8 mouse cellular contexts compared by ENCODE assay signal in genomic region chr2:26594022-26594346, GRCm38 (mm10). TPM values are rescaled to one million over a fixed set of nuclear protein-coding genes. Genes with fewer than 3 reads are reported as not detected.
A peak's percentile ranks its signal among the peaks of the same experiment; 100 is the strongest.
DNase-seq lines count a peak whose midpoint lies in the region; ATAC-seq and TF ChIP-seq lines count a peak whose summit lies in the region.

No protein-coding gene starts in this region.

- no peaks in the 10 kb centered on the region for H3K27me3 ChIP-seq in embryonic facial prominence, embryonic 14.5 days (replicated peaks; ENCODE audit: control insufficient read depth, insufficient read depth, low read length)
- H3K27me3 ChIP-seq in kidney, postnatal 0 days (ENCODE audit: insufficient read depth, low read length), result no peaks in the 10 kb centered on the region

- H3K9ac ChIP-seq in embryonic facial prominence, embryonic 14.5 days (ENCODE audit: low read depth, low read length), result no peak overlapping the region
- H3K9ac ChIP-seq in kidney, postnatal 0 days (ENCODE audit: low read depth, low read length), result no peak overlapping the region

- H3K27ac ChIP-seq in left cerebral cortex, adult 2 months, result no peak overlapping the region
- no peak overlapping the region for H3K27ac ChIP-seq in embryonic facial prominence, embryonic 14.5 days (replicated peaks; ENCODE audit: low read depth, low read length)
- H3K27ac ChIP-seq in kidney, postnatal 0 days, result no peak overlapping the region

- DNase-seq in left cerebral cortex, adult 2 months (ENCODE audit: extremely low spot score in 1 of 2, low spot score in 2 of 2), result peak; percentile 38 to 40
- no peak for DNase-seq in left cerebral cortex, adult 11 months (ENCODE audit: low spot score)
- DNase-seq in Muller cell, postnatal 12 days (ENCODE audit: inconsistent ontology term), result peak; percentile 61
- no peak for DNase-seq in embryonic facial prominence, embryonic 14.5 days (ENCODE audit: low spot score)
- peak; percentile 62 for DNase-seq in kidney, postnatal 0 days (ENCODE audit: low spot score)
- DNase-seq in frontal cortex, postnatal 14 days (ENCODE audit: low spot score in 2 of 2), result no peak
- no peak for DNase-seq in urinary bladder, adult 2 months (ENCODE audit: low spot score)

- H3K4me2 ChIP-seq in embryonic facial prominence, embryonic 14.5 days (ENCODE audit: low read depth, low read length), result no peak overlapping the region
- H3K4me2 ChIP-seq in kidney, postnatal 0 days (ENCODE audit: low read length), result no peak overlapping the region

- no peak overlapping the region for H3K4me3 ChIP-seq in left cerebral cortex, adult 2 months
- no peak overlapping the region for H3K4me3 ChIP-seq in embryonic facial prominence, embryonic 14.5 days (ENCODE audit: low read depth, low read length)
- no peak overlapping the region for H3K4me3 ChIP-seq in kidney, postnatal 0 days (replicated peaks; ENCODE audit: low read depth, low read length)

- peak; percentile 59 for TF ChIP-seq CTCF in left cerebral cortex, adult 2 months (IDR thresholded peaks at IDR 0.05)
- peak; percentile 62 for TF ChIP-seq CTCF in kidney, postnatal 0 days (IDR thresholded peaks at IDR 0.05; ENCODE audit: low read depth)

- intact Hi-C loops in left cerebral cortex, adult 2 months (cut with DNase I), result no loop called here

- no peaks in the 10 kb centered on the region for H3K9me3 ChIP-seq in embryonic facial prominence, embryonic 14.5 days (ENCODE audit: control insufficient read depth, low read length)
- H3K9me3 ChIP-seq in kidney, postnatal 0 days (replicated peaks; ENCODE audit: low read length), result no peaks in the 10 kb centered on the region

- peaks cover 17% of the 10 kb centered on the region; the same call in 1 of the 2 replicates for H3K36me3 ChIP-seq in embryonic facial prominence, embryonic 14.5 days (ENCODE audit: control insufficient read depth, insufficient read depth, low read length)
- peaks cover 24% of the 10 kb centered on the region for H3K36me3 ChIP-seq in kidney, postnatal 0 days (ENCODE audit: insufficient read depth, low read length)

- H3K4me1 ChIP-seq in embryonic facial prominence, embryonic 14.5 days (ENCODE audit: control insufficient read depth, insufficient read depth, low read length), result no peaks in the 10 kb centered on the region
- 0 out of 2 replicates have a peak, but pooled peaks cover 4% of the 10 kb centered on the region for H3K4me1 ChIP-seq in kidney, postnatal 0 days (replicated peaks; ENCODE audit: insufficient read depth, low read length)

- 63% methylated on average over 9 of the region's 9 CpGs for WGBS in embryonic facial prominence, embryonic 14.5 days
- WGBS in kidney, postnatal 0 days, result 63% methylated on average over 9 of the region's 9 CpGs

- ATAC-seq in embryonic facial prominence, embryonic 14.5 days (ENCODE audit: low read depth), result peak; percentile 51
- ATAC-seq in kidney, postnatal 0 days (replicated peaks; ENCODE audit: low FRiP score, low read depth), result no peak; the same call in 1 of the 2 replicates
- ATAC-seq in megakaryocyte-erythroid progenitor cell, adult 5-6 weeks (replicated peaks; ENCODE audit: low FRiP score, low TSS enrichment, poor library complexity, severe bottlenecking), result peak; percentile 78

RNA-seq across cellular contexts. Expression of gene Gm20532, which starts 7.5 kb away (rescaled TPM):
- not detected for total RNA-seq in left cerebral cortex, adult 2 months (2021)
- polyA plus RNA-seq in embryonic facial prominence, embryonic 14.5 days (2014; fragmentation: Nextera tagmentation; extraction: Ambion mirVana), result not detected in 2 replicates
- not detected in 2 replicates for polyA plus RNA-seq in kidney, postnatal 0 days (2015; fragmentation: Nextera tagmentation; extraction: Ambion mirVana)
- not detected in 2 replicates for total RNA-seq in megakaryocyte-erythroid progenitor cell, adult 5-6 weeks (2014; fragmentation: Nextera tagmentation)
- not detected in 2 replicates for total RNA-seq in megakaryocyte-erythroid progenitor cell, adult 5-6 weeks (2017)
- not detected in 2 replicates for polyA plus RNA-seq in urinary bladder, adult 2 months (2012; rRNA removed)

RNA-seq across cellular contexts. Expression of gene Agpat2, which starts 10.2 kb away (rescaled TPM):
- total RNA-seq in left cerebral cortex, adult 2 months (2021), result 1 to 10 TPM; 1.3 to 1.8 TPM
- polyA plus RNA-seq in embryonic facial prominence, embryonic 14.5 days (2014; fragmentation: Nextera tagmentation; extraction: Ambion mirVana), result 25.1 and 26.7 TPM in 2 replicates
- 53.8 and 57.1 TPM in 2 replicates for polyA plus RNA-seq in kidney, postnatal 0 days (2015; fragmentation: Nextera tagmentation; extraction: Ambion mirVana)
- 14.8 and 15.2 TPM in 2 replicates for total RNA-seq in megakaryocyte-erythroid progenitor cell, adult 5-6 weeks (2014; fragmentation: Nextera tagmentation)
- 9.9 and 11.8 TPM in 2 replicates for total RNA-seq in megakaryocyte-erythroid progenitor cell, adult 5-6 weeks (2017)
- polyA plus RNA-seq in urinary bladder, adult 2 months (2012; rRNA removed), result 48.3 and 63.6 TPM in 2 replicates

RNA-seq across cellular contexts. Expression of gene Egfl7, which starts 14.2 kb away (rescaled TPM):
- 10 to 100 TPM; 62.4 to 67.4 TPM for total RNA-seq in left cerebral cortex, adult 2 months (2021)
- polyA plus RNA-seq in embryonic facial prominence, embryonic 14.5 days (2014; fragmentation: Nextera tagmentation; extraction: Ambion mirVana), result 110 and 119 TPM in 2 replicates
- 199 and 211 TPM in 2 replicates for polyA plus RNA-seq in kidney, postnatal 0 days (2015; fragmentation: Nextera tagmentation; extraction: Ambion mirVana)
- total RNA-seq in megakaryocyte-erythroid progenitor cell, adult 5-6 weeks (2014; fragmentation: Nextera tagmentation), result 88.4 and 89.4 TPM in 2 replicates
- 31.8 and 63.1 TPM in 2 replicates for total RNA-seq in megakaryocyte-erythroid progenitor cell, adult 5-6 weeks (2017)
- polyA plus RNA-seq in urinary bladder, adult 2 months (2012; rRNA removed), result 155 and 208 TPM in 2 replicates

RNA-seq across cellular contexts. Expression of gene Fam69b, which starts 34.3 kb away (rescaled TPM):
- 10 to 100 TPM; 72.4 to 78.9 TPM for total RNA-seq in left cerebral cortex, adult 2 months (2021)
- 31.1 and 40.1 TPM in 2 replicates for polyA plus RNA-seq in embryonic facial prominence, embryonic 14.5 days (2014; fragmentation: Nextera tagmentation; extraction: Ambion mirVana)
- polyA plus RNA-seq in kidney, postnatal 0 days (2015; fragmentation: Nextera tagmentation; extraction: Ambion mirVana), result 27.3 and 29.5 TPM in 2 replicates
- total RNA-seq in megakaryocyte-erythroid progenitor cell, adult 5-6 weeks (2014; fragmentation: Nextera tagmentation), result 5.7 and 7.7 TPM in 2 replicates
- total RNA-seq in megakaryocyte-erythroid progenitor cell, adult 5-6 weeks (2017), result 6.8 and 8.0 TPM in 2 replicates
- polyA plus RNA-seq in urinary bladder, adult 2 months (2012; rRNA removed), result 11.5 and 12.5 TPM in 2 replicates

Comparison
In these comparisons a context has a peak if more than half of its experiments do, and no peak if none do; other contexts are left out.
1. DNase-seq: peak in left cerebral cortex, adult 2 months (2 of 2), Muller cell, postnatal 12 days (single experiment) and kidney, postnatal 0 days (single experiment); none in left cerebral cortex, adult 11 months (single experiment), embryonic facial prominence, embryonic 14.5 days (single experiment), frontal cortex, postnatal 14 days (0 of 2) and urinary bladder, adult 2 months (single experiment).